Mouse (Mus musculus) hindbrain, embryonic 15.5 days (tissue): ENCODE results near the gene Olfr1012. TPM values are rescaled to one million over a fixed set of nuclear protein-coding genes. Genes with fewer than 3 reads are reported as not detected.
"Not testable (repeated sequence)": the region's sequence is repeated elsewhere in the genome, so short reads cannot be mapped to it uniquely, and the experiment has no call there.

ENCODE experiments used
- ATAC-seq: fragments of 200-750 bp; cut with Nextera tagmentation; 2 replicates; pipeline ENCODE4 v1.8.0; 2017; ENCODE audit warnings: low read depth, moderate number of reproducible peaks, moderate TSS enrichment; ENCODE audit not compliant: low FRiP score
- H3K27ac ChIP-seq: fragments of 300-500 bp; sonication (generic); replicated peaks from 2 replicates; pipeline ENCODE4 v1.5.1; 2015; ENCODE audit warnings: mild to moderate bottlenecking, inconsistent platforms
- H3K27me3 ChIP-seq: fragments of 300-500 bp; sonication (generic); 2 replicates; pipeline ENCODE4 v1.6.1; 2015; ENCODE audit warnings: control low read depth, inconsistent platforms
- H3K36me3 ChIP-seq: fragments of 300-500 bp; sonication (generic); 2 replicates; pipeline ENCODE4 v1.6.1; 2015; ENCODE audit warnings: control low read depth, inconsistent platforms
- H3K4me1 ChIP-seq: fragments of 300-500 bp; sonication (generic); replicated peaks from 2 replicates; pipeline ENCODE4 v1.6.1; 2015; ENCODE audit warnings: control low read depth, inconsistent platforms
- H3K4me2 ChIP-seq: fragments of 300-500 bp; sonication (generic); 2 replicates; pipeline ENCODE4 v1.6.1; 2015; ENCODE audit warnings: moderate library complexity, mild to moderate bottlenecking, inconsistent platforms
- H3K4me3 ChIP-seq: fragments of 300-500 bp; sonication (generic); 2 replicates; pipeline ENCODE4 v1.5.1; 2015; ENCODE audit warnings: mild to moderate bottlenecking, inconsistent platforms
- H3K9ac ChIP-seq: fragments of 300-500 bp; sonication (generic); 2 replicates; pipeline ENCODE4 v1.6.1; 2015; ENCODE audit warnings: inconsistent platforms
- H3K9me3 ChIP-seq: fragments of 300-500 bp; sonication (generic); 2 replicates; pipeline ENCODE4 v1.6.1; 2016; ENCODE audit warnings: control low read depth, inconsistent platforms
- WGBS: fragments of 180-500 bp; shearing (Covaris S2); methylation state at CpG from one replicate; pipeline ENCODE4 v1.1.7; 2015; 5-methylcytosine and 5-hydroxymethylcytosine counted together
- polyA plus RNA-seq: library from polyadenylated mRNA; unstranded; fragments of >200 nt; fragmentation: Nextera tagmentation; extraction: Ambion mirVana; gene quantifications from 2 replicates; pipeline ENCODE4 v1.2.1, GENCODE M21; 2015

The Olfr1012 gene
- polyA plus RNA-seq: not detected in 2 replicates

DNA sequence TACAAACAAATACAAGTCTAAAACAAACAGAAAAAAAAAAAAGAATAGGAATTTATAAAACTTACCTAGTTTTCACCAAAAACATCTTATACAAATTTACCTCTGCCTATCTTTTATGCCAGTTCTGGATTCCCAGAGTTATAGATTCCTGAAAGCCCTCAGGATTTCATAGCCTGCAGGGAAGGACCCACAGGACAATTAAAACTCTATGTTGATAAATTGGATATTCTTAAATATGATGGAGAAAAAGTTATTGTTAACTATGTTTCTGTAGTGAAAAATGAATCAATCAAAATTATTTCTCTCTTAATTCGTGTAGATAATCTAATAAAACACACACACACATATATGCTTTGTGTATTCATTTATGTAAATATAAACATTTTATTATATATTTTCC is at the start of gene Olfr1012:
Gene Olfr1012, minus strand, starts transcription at position 101 of the 400 bp plus-strand sequence.
- ATAC-seq: no peak

DNA sequence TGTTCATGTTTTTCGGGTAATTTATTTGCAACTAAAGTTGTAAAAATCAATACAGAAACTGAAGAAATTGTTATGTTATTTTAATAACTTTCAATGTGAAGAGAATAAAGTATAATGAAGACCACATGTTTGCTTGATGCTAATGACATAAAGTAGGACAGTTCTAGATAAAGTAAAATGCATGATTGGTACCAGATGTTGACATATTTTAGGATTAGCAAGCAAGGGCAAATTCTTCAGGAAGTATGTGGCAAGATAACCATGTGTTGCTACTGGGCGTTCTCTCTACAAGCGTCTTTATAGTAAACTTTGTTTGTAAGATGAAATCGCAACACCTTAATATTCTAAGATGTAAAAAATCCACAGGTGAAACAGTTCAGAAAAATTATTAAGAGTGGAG is 41.9 kb upstream of the Olfr1012 start:
- no peak for ATAC-seq
- H3K4me2 ChIP-seq: no peak overlapping the region
- WGBS: 93% methylated on average over 4 of the region's 4 CpGs

More for the DNA sequence above, at the start of gene Olfr1012:
- H3K36me3 ChIP-seq: no peaks in the 10 kb centered on the region
- no peaks in the 10 kb centered on the region for H3K4me1 ChIP-seq
- no peak within 1 kb of the TSS for H3K4me2 ChIP-seq
- 60% methylated on average over 1 of the region's 1 CpGs for WGBS
- H3K27me3 ChIP-seq: no peaks in the 10 kb centered on the region
- H3K9ac ChIP-seq: no peak within 1 kb of the TSS
- H3K27ac ChIP-seq: no peak within 1 kb of the TSS
- no peaks in the 10 kb centered on the region for H3K9me3 ChIP-seq
- H3K4me3 ChIP-seq: no peak within 1 kb of the TSS

DNA sequence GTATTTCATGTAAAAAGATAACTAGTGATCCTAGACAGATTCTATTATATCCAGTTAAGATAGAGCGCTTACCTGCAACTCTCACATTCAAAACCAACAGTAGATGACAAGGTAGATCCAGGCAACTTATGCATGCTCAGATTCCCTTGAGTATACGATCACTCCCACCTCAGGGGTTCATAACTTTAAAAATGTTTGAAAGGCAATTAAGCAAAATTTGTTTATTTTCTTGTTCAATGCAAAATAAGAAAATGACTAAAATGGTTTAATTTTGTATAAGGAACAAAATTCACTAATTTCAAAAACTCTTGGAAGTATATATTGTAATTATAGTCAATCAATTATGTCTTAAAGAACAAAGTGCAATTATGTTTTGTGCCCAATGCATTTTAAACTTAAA is 39.9 kb upstream of the Olfr1012 start, which contains the start of gene Olfr1016:
Gene Olfr1016, minus strand, starts transcription at position 101 of the 400 bp plus-strand sequence.
- Histone ChIP-seq H3K4me1 (no peaks in the 10 kb centered on the region), H3K9ac (no peak within 1 kb of the TSS), H3K36me3 (no peaks in the 10 kb centered on the region), H3K27ac (no peak within 1 kb of the TSS), H3K4me2 (no peak within 1 kb of the TSS), H3K27me3 (no peaks in the 10 kb centered on the region), H3K9me3 (no peaks in the 10 kb centered on the region), H3K4me3 (no peak within 1 kb of the TSS)
- ATAC-seq: no peak
- WGBS: 95% methylated on average over 2 of the region's 2 CpGs

More for the DNA sequence above, 41.9 kb upstream of the Olfr1012 start:
- H3K4me1 ChIP-seq: no peaks in the 10 kb centered on the region
- no peaks in the 10 kb centered on the region for H3K9me3 ChIP-seq
- no peaks in the 10 kb centered on the region for H3K36me3 ChIP-seq
- H3K4me3 ChIP-seq: no peak overlapping the region
- no peaks in the 10 kb centered on the region for H3K27me3 ChIP-seq
- no peak overlapping the region for H3K9ac ChIP-seq
- no peak overlapping the region for H3K27ac ChIP-seq

- ATAC-seq: no peak
- H3K9me3 ChIP-seq: no peaks in the 10 kb centered on the region
- H3K4me3 ChIP-seq: no peak overlapping the region
- H3K36me3 ChIP-seq: no peaks in the 10 kb centered on the region
- no peak overlapping the region for H3K9ac ChIP-seq
- H3K27ac ChIP-seq: no peak overlapping the region
- H3K4me1 ChIP-seq: no peaks in the 10 kb centered on the region
- H3K27me3 ChIP-seq: no peaks in the 10 kb centered on the region
- WGBS: 22% methylated on average over 2 of the region's 2 CpGs
- H3K4me2 ChIP-seq: no peak overlapping the region
Observed at GRCm38 (mm10) chr2:85792331-85792730, 29.8 kb upstream of the Olfr1012 start.

- no peak for ATAC-seq
- Histone ChIP-seq H3K27me3 (no peaks in the 10 kb centered on the region), H3K4me2 (no peak within 1 kb of the TSS), H3K9ac (no peak within 1 kb of the TSS), H3K27ac (no peak within 1 kb of the TSS), H3K36me3 (no peaks in the 10 kb centered on the region), H3K9me3 (no peaks in the 10 kb centered on the region), H3K4me1 (no peaks in the 10 kb centered on the region), H3K4me3 (no peak within 1 kb of the TSS)
Observed at GRCm38 (mm10) chr2:85781717-85782116, 19.2 kb upstream of the Olfr1012 start, which contains the start of gene Olfr1015. TSS of gene Olfr1015 (plus strand) at chr2:85782017.

DNA sequence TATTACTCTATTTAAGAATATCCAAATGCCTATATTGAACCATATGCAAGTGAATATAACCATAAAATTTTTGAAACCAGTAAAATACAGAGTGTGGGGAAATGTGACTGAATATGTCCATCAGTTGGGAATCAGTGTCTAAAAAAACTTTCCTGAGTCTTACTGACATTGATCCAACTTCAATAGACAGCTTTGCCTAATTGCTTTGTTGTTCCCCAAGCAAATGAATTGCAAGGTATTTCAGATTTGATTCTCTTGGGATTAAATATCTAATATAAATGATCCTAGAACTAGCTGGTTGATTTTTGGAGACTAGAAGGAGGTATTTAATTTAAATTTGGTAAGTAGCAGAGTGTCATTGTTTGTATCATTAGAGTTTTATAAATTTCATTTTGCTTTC is 9.8 kb upstream of the Olfr1012 start, which contains the start of gene Olfr1014:
Gene Olfr1014, plus strand, starts transcription at position 301 of the 400 bp plus-strand sequence.
- no peak within 1 kb of the TSS for H3K9ac ChIP-seq
- no peaks in the 10 kb centered on the region for H3K36me3 ChIP-seq
- H3K9me3 ChIP-seq: no peaks in the 10 kb centered on the region
- no peak for ATAC-seq
- no peaks in the 10 kb centered on the region for H3K4me1 ChIP-seq
- no peak within 1 kb of the TSS for H3K27ac ChIP-seq
- H3K27me3 ChIP-seq: no peaks in the 10 kb centered on the region
- H3K4me2 ChIP-seq: no peak within 1 kb of the TSS
- no peak within 1 kb of the TSS for H3K4me3 ChIP-seq

DNA sequence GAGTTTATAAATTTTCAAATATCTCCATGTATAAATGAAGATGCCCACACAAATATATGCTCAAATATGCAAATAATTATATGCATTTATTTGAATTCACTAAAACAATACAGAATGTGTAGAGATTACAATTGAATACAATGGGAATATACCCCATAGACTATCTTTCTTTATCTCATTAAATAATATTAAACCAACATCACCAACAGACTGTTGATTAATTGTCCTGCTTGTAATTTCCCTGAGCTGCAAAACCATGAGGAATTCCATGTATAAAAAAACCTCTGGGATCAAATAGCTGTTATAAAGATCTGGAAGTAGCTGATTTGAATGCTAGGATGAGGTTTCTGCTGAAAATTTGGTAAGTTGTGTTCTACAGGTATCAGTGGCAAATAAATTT is 4.2 kb upstream of the Olfr1012 start, which contains the start of gene Olfr1013:
Gene Olfr1013, plus strand, starts transcription at position 301 of the 400 bp plus-strand sequence.
- no peak for ATAC-seq
- H3K27me3 ChIP-seq: no peaks in the 10 kb centered on the region
- no peak within 1 kb of the TSS for H3K4me3 ChIP-seq
- no peak within 1 kb of the TSS for H3K9ac ChIP-seq
- H3K9me3 ChIP-seq: no peaks in the 10 kb centered on the region
- H3K4me1 ChIP-seq: no peaks in the 10 kb centered on the region
- no peak within 1 kb of the TSS for H3K27ac ChIP-seq
- no peaks in the 10 kb centered on the region for H3K36me3 ChIP-seq
- H3K4me2 ChIP-seq: no peak within 1 kb of the TSS

DNA sequence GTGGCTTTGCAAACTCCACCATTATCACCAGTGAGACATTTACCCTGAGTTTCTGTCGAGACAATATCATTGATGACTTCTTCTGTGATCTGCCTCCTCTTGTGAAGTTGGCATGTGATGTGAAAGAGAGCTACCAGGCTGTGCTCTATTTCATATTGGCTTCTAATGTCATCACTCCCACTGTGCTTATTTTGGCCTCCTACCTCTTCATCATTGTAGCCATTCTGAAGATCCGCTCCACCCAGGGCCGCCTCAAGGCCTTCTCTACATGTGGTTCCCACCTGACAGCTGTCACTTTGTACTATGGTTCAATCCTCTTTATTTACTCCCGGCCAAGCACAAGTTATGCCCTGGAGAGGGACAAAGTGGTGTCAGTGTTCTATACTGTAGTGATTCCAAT is 8.7 kb downstream of the Olfr1012 start:
- WGBS: 82% methylated on average over 4 of the region's 4 CpGs
- Histone ChIP-seq H3K27ac (no peak overlapping the region), H3K9ac (no peak overlapping the region), H3K27me3 (no peaks in the 10 kb centered on the region), H3K4me3 (no peak overlapping the region), H3K4me1 (no peaks in the 10 kb centered on the region), H3K4me2 (no peak overlapping the region), H3K9me3 (no peaks in the 10 kb centered on the region), H3K36me3 (no peaks in the 10 kb centered on the region)
- ATAC-seq: no peak

DNA sequence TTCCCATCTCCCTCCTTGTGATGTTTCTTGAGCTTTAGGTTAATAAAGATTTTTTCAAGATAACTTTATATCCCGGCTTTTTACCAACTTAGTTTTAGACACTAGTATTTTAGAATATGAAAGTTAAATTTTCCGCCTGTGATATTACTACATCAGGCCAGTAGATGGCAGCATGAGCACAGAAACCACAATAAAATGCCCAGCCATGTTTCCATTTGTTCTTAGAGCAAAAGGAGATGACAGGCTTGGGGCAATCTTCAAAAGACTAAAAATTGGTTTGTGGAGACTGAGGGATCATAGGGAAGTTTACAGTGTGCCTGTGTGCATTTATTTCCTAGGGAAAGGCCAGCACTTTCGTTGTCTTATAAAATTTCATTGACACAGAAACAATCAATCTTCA is 36.8 kb downstream of the Olfr1012 start:
- no peak for ATAC-seq
- H3K9me3 ChIP-seq: no peaks in the 10 kb centered on the region
- H3K4me1 ChIP-seq: no peaks in the 10 kb centered on the region
- H3K9ac ChIP-seq: no peak overlapping the region
- no peak overlapping the region for H3K4me2 ChIP-seq
- H3K36me3 ChIP-seq: no peaks in the 10 kb centered on the region
- H3K27me3 ChIP-seq: no peaks in the 10 kb centered on the region
- no peak overlapping the region for H3K27ac ChIP-seq
- H3K4me3 ChIP-seq: no peak overlapping the region
- WGBS: 13% methylated on average over 3 of the region's 3 CpGs

DNA sequence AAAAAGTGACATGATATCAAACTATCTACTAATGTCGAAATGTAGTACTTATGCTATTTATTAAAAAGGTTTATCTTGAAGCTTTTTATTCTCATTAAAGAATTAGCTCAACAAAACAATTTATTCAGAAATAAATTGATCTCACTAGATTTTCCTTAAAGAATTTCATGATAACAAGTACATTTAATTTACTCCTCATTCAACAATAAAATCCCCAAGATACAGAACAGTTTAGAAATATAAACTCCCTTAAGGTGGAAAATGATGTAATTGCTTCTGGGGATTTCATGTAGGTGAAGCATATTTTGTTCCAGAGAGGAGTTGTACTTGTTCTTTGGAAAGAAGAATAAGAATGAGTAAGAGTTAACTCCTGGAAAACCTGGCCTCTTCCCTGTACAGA is 47.4 kb downstream of the Olfr1012 start, which contains the start of gene Olfr1009:
Gene Olfr1009, plus strand, starts transcription at position 301 of the 400 bp plus-strand sequence.
- ATAC-seq: no peak
- no peaks in the 10 kb centered on the region for H3K9me3 ChIP-seq
- no peak within 1 kb of the TSS for H3K27ac ChIP-seq
- H3K4me2 ChIP-seq: no peak within 1 kb of the TSS
- H3K4me1 ChIP-seq: no peaks in the 10 kb centered on the region
- no peaks in the 10 kb centered on the region for H3K36me3 ChIP-seq
- H3K9ac ChIP-seq: no peak within 1 kb of the TSS
- H3K4me3 ChIP-seq: no peak within 1 kb of the TSS
- WGBS: 85% methylated on average over 1 of the region's 1 CpGs
- H3K27me3 ChIP-seq: no peaks in the 10 kb centered on the region

DNA sequence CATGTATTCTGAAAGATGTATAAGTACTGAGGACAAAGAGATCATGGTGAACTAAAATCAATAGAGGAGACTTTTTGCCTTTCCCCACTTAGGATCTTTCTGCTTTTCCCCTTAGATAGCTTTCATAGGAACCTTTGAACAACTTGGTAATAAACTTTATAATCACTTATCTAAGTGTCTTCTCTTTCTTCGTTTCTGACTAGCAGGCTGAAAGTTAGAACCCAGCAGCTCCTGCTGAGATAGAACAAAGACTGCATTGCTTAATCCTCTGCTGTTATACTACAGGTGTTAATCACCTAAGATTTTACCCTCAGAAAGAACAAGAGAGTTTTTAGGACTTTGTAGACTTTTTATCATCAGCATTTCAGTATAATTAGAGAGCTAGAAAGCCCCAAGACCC is 51.4 kb downstream of the Olfr1012 start:
- Histone ChIP-seq H3K9me3 (no peaks in the 10 kb centered on the region), H3K4me2 (no peak overlapping the region), H3K27ac (no peak overlapping the region), H3K9ac (no peak overlapping the region), H3K4me1 (no peaks in the 10 kb centered on the region), H3K36me3 (no peaks in the 10 kb centered on the region), H3K27me3 (no peaks in the 10 kb centered on the region), H3K4me3 (no peak overlapping the region)
- WGBS: 41% methylated on average over 1 of the region's 1 CpGs
- ATAC-seq: no peak

- not testable (repeated sequence) for H3K9me3 ChIP-seq, H3K4me3 ChIP-seq, ATAC-seq, H3K36me3 ChIP-seq, H3K9ac ChIP-seq, H3K27me3 ChIP-seq, H3K4me1 ChIP-seq, H3K27ac ChIP-seq, H3K4me2 ChIP-seq
- WGBS: 73% methylated on average over 2 of the region's 2 CpGs
Observed at GRCm38 (mm10) chr2:85710680-85711079, 51.9 kb downstream of the Olfr1012 start.
